Mouse (Mus musculus) hindbrain, embryonic 14.5 days (tissue): ENCODE measurements around the gene Sema7a. TPM values are rescaled to one million over a fixed set of nuclear protein-coding genes. Genes with fewer than 3 reads are reported as not detected.

Experiments used
- ATAC-seq: fragments of 200-750 bp; cut with Nextera tagmentation; 2 replicates; pipeline ENCODE4 v1.8.0; 2017; ENCODE audit warnings: moderate number of reproducible peaks, mild to moderate bottlenecking, moderate TSS enrichment, moderate library complexity; ENCODE audit not compliant: low FRiP score
- DNase-seq: peaks from one replicate; pipeline ENCODE4 v3.0.0-alpha.2; 2015; ENCODE audit warnings: low spot score
- H3K27ac ChIP-seq: fragments of 300-500 bp; sonication (generic); 2 replicates; pipeline ENCODE4 v1.5.1; 2014; ENCODE audit warnings: mild to moderate bottlenecking, moderate library complexity
- H3K27me3 ChIP-seq: fragments of 300-500 bp; sonication (generic); 2 replicates; pipeline ENCODE4 v1.6.1; 2014; ENCODE audit warnings: mild to moderate bottlenecking, low read length, mixed read lengths; ENCODE audit not compliant: control insufficient read depth, insufficient read depth
- H3K36me3 ChIP-seq: fragments of 300-500 bp; sonication (generic); replicated peaks from 2 replicates; pipeline ENCODE4 v1.6.1; 2014; ENCODE audit not compliant: control insufficient read depth, insufficient read depth
- H3K4me1 ChIP-seq: fragments of 300-500 bp; sonication (generic); replicated peaks from 2 replicates; pipeline ENCODE4 v1.6.1; 2014; ENCODE audit warnings: antibody characterized with exemption, low read length, mixed read lengths; ENCODE audit not compliant: control insufficient read depth, insufficient read depth
- H3K4me2 ChIP-seq: fragments of 300-500 bp; sonication (generic); replicated peaks from 2 replicates; pipeline ENCODE4 v1.6.1; 2014; ENCODE audit warnings: mild to moderate bottlenecking, moderate library complexity
- H3K4me3 ChIP-seq: fragments of 300-500 bp; sonication (generic); replicated peaks from 2 replicates; pipeline ENCODE4 v1.5.1; 2014; ENCODE audit warnings: mild to moderate bottlenecking, low read length
- H3K9ac ChIP-seq: fragments of 300-500 bp; sonication (generic); 2 replicates; pipeline ENCODE4 v1.6.1; 2014
- H3K9me3 ChIP-seq: fragments of 300-500 bp; sonication (generic); 2 replicates; pipeline ENCODE4 v1.6.1; 2016; ENCODE audit warnings: low read length; ENCODE audit not compliant: control insufficient read depth
- WGBS: fragments of 180-500 bp; shearing (Covaris S2); extraction: QIAGEN DNeasy Blood & Tissue Kit; methylation state at CpG from one replicate; pipeline ENCODE4 v1.1.7; 2014; 5-methylcytosine and 5-hydroxymethylcytosine counted together
- polyA plus RNA-seq: library from polyadenylated mRNA; unstranded; fragments of >200 nt; fragmentation: Nextera tagmentation; extraction: Ambion mirVana; gene quantifications from 2 replicates; pipeline ENCODE4 v1.2.1, GENCODE M21; 2014

The Sema7a gene
- polyA plus RNA-seq, 1 experiment from 2014 or later: 6.3 TPM

DNA sequence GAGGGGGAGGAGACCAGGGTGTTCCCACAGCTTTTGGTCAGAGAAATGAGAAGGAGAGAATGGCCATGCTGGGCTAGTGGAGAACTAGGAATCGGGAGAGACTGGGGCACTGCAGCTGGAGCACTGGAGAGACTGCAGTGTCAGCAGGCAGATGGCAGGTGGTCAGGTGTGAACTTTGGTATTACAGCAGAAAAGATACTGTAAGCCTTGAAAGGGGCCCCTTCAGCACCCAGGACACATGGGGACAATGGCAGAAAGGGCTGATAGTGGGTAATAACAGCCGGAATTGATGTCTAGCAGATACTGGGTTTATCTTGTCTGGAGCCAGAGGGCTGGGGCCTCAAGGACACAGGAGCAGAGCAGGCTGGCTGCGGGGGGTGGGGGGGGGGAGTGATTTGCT lies 38.9 kb downstream of the Sema7a start:
- Histone ChIP-seq H3K9me3 (no peaks in the 10 kb centered on the region), H3K36me3 (no peaks in the 10 kb centered on the region), H3K4me2 (no peak overlapping the region), H3K27ac (no peak overlapping the region), H3K9ac (no peak overlapping the region), H3K4me1 (no peaks in the 10 kb centered on the region), H3K4me3 (no peak overlapping the region), H3K27me3 (no peaks in the 10 kb centered on the region)
- WGBS: 83% methylated on average over 3 of the region's 3 CpGs
- ATAC-seq (no peak), DNase-seq (no peak)

DNA sequence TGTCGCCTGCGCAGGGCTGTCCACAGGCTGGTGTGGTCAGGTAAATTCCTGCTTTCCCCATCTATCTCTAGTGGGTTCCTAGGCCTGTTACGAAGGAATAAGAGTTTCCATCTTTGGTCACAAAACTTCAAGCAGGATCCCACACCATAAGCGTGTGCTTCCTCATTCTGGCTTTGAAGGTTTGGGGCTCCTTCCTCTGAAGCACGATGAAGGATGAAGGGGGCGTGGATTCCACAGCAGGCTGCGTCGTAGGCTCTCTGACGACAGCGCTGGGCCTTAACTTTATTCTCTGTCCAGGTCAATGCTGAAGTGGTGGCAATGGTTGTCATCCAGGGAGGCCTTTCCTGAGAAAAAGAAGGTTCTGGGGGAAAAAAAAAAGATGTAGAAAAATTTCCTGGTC lies 40.7 kb downstream of the Sema7a start:
- Histone ChIP-seq H3K27me3 (no peaks in the 10 kb centered on the region), H3K9me3 (no peaks in the 10 kb centered on the region), H3K9ac (no peak overlapping the region), H3K4me2 (no peak overlapping the region), H3K4me3 (no peak overlapping the region), H3K36me3 (no peaks in the 10 kb centered on the region), H3K27ac (no peak overlapping the region), H3K4me1 (no peaks in the 10 kb centered on the region)
- no peak for ATAC-seq
- WGBS: 86% methylated on average over 10 of the region's 10 CpGs
- DNase-seq: no peak

GRCm38 (mm10) chr9:57985304-57985703 lies 45.4 kb downstream of the Sema7a start:
- Histone ChIP-seq H3K27ac (no peak overlapping the region), H3K4me1 (no peaks in the 10 kb centered on the region), H3K9ac (no peak overlapping the region), H3K9me3 (no peaks in the 10 kb centered on the region), H3K36me3 (no peaks in the 10 kb centered on the region), H3K4me2 (no peak overlapping the region), H3K27me3 (no peaks in the 10 kb centered on the region), H3K4me3 (no peak overlapping the region)
- DNase-seq (no peak), ATAC-seq (no peak)
- WGBS: 91% methylated on average over 8 of the region's 8 CpGs

DNA sequence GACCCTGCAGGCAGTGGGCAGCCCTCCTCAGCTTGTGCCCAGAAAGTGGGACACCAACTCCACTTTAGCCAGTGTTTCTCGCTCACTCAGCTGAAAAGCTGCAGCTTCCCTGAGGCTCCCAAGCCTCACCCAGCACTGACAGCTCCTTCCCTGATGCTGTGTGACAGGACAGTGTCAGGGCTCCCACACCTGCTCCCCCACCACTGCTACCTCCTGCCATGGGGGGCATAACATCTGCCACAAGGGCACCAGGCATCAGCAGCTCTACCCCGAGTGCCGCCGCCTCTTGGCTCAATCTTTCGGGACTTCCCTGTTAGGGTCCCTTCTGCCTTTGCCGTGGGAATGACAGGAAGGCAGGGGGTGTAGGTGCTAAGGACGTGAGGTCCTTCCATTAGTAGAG lies 46.4 kb downstream of the Sema7a start:
- Histone ChIP-seq H3K27me3 (no peaks in the 10 kb centered on the region), H3K36me3 (no peaks in the 10 kb centered on the region), H3K4me2 (no peak overlapping the region), H3K4me3 (no peak overlapping the region), H3K27ac (no peak overlapping the region), H3K9ac (no peak overlapping the region), H3K4me1 (no peaks in the 10 kb centered on the region), H3K9me3 (no peaks in the 10 kb centered on the region)
- DNase-seq (no peak), ATAC-seq (no peak)
- WGBS: 80% methylated on average over 7 of the region's 7 CpGs

DNA sequence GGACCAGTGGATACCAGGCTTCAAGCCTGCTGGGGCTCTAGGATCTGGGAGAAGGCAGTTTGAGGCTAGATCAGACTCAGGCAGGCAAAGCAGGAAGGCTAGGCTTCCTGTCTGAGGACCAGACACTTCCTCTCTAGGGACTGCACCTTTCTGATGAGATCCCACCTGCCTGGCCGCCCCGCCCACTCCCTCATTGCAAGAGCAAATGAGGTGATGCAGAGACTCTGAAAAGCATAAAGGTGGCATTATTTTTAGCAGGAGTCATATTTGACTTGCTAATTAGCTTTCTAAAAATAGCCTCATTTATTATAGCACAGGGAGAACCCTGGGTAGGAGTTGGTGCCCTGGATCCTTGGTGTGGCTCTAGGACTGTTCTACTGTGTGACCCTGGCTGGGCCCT lies 48.2 kb downstream of the Sema7a start:
- ATAC-seq: no peak

DNA sequence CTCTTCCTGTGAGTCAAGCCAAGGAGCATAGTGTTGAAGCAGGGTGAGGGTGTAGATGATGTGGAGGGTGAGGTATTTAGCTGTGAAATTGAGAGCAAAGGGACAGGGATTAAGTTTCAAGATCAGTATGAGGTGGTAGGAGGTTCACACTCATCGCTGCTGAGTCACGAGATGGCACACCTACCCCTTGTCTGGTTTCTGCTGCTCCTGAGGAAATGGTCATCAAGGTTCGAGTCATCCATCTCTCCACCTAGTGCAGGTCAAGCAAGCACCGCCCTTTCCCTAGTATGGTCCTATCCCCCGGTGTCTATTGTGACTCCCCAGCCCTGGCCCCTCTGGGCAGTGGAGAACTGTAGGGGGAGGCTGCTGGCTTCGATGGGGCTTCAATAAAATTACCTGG lies 49.4 kb downstream of the Sema7a start:
- H3K9me3 ChIP-seq: no peaks in the 10 kb centered on the region
- ATAC-seq: no peak
- H3K4me3 ChIP-seq: no peak overlapping the region
- DNase-seq: no peak
- no peak overlapping the region for H3K27ac ChIP-seq
- H3K4me1 ChIP-seq: 0 out of 2 replicates have a peak, but pooled peaks cover 5% of the 10 kb centered on the region
- H3K27me3 ChIP-seq: no peaks in the 10 kb centered on the region
- 90% methylated on average over 6 of the region's 6 CpGs for WGBS
- no peak overlapping the region for H3K4me2 ChIP-seq
- H3K9ac ChIP-seq: no peak overlapping the region
- H3K36me3 ChIP-seq: no peaks in the 10 kb centered on the region

More for the DNA sequence above, 48.2 kb downstream of the Sema7a start:
- H3K9ac ChIP-seq: no peak overlapping the region
- H3K4me2 ChIP-seq: no peak overlapping the region
- no peak overlapping the region for H3K27ac ChIP-seq
- 75% methylated on average over 2 of the region's 2 CpGs for WGBS
- H3K27me3 ChIP-seq: no peaks in the 10 kb centered on the region
- no peak for DNase-seq
- no peak overlapping the region for H3K4me3 ChIP-seq
- 0 out of 2 replicates have a peak, but pooled peaks cover 2% of the 10 kb centered on the region for H3K4me1 ChIP-seq
- no peaks in the 10 kb centered on the region for H3K36me3 ChIP-seq
- no peaks in the 10 kb centered on the region for H3K9me3 ChIP-seq

DNA sequence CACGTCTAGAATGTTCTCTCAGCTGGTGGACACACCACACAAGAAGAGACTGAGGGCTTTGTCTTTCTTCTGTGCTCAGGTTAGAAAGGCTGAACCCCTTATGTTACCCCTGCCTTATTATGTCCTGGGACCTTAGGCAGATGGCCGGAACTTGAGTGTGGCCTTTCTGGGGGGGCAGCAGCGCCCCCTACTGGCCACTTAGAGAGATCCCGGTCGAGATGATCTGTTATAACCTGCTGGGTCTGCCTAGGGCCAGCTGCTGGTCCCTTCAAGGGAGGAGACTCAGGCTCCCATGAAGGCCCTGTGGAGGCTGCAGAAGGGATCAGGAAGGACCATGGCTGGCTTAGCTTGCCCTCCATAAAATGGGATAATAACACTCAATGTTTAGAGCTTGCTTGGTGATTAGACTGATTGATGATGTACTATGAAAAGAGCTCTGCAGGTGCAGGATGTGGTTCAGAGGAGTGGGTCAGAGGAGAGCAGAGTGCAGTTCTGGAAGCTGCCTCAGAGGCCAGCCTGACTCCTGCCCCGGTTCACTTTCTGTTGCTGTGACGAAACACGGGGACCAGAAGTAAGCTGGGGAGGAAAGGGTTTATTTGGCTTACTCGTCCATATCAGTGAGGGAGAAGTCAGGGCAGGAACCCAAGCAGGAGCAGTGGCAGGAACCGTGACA lies 50.7 kb downstream of the Sema7a start:
- no peaks in the 10 kb centered on the region for H3K9me3 ChIP-seq
- 42% methylated on average over 10 of the region's 10 CpGs for WGBS
- no peak overlapping the region for H3K4me3 ChIP-seq
- H3K27ac ChIP-seq: no peak overlapping the region
- ATAC-seq (no peak), DNase-seq (no peak)
- H3K4me2 ChIP-seq: no peak overlapping the region
- H3K27me3 ChIP-seq: no peaks in the 10 kb centered on the region
- H3K36me3 ChIP-seq: no peaks in the 10 kb centered on the region
- 0 out of 2 replicates have a peak, but pooled peaks cover 5% of the 10 kb centered on the region for H3K4me1 ChIP-seq
- H3K9ac ChIP-seq: no peak overlapping the region

- DNase-seq (no peak), ATAC-seq (no peak)
- Histone ChIP-seq H3K27me3 (peaks cover 7% of the 10 kb centered on the region; the same call in 1 of the 2 replicates), H3K9ac (no peak overlapping the region), H3K4me1 (0 out of 2 replicates have a peak, but pooled peaks cover 5% of the 10 kb centered on the region), H3K4me2 (no peak overlapping the region), H3K9me3 (no peaks in the 10 kb centered on the region), H3K27ac (no peak overlapping the region), H3K4me3 (no peak overlapping the region), H3K36me3 (no peaks in the 10 kb centered on the region)
- 90% methylated on average over 3 of the region's 3 CpGs for WGBS
These were observed 52.1 kb downstream of the Sema7a start for GRCm38 (mm10) chr9:57992060-57992459.

DNA sequence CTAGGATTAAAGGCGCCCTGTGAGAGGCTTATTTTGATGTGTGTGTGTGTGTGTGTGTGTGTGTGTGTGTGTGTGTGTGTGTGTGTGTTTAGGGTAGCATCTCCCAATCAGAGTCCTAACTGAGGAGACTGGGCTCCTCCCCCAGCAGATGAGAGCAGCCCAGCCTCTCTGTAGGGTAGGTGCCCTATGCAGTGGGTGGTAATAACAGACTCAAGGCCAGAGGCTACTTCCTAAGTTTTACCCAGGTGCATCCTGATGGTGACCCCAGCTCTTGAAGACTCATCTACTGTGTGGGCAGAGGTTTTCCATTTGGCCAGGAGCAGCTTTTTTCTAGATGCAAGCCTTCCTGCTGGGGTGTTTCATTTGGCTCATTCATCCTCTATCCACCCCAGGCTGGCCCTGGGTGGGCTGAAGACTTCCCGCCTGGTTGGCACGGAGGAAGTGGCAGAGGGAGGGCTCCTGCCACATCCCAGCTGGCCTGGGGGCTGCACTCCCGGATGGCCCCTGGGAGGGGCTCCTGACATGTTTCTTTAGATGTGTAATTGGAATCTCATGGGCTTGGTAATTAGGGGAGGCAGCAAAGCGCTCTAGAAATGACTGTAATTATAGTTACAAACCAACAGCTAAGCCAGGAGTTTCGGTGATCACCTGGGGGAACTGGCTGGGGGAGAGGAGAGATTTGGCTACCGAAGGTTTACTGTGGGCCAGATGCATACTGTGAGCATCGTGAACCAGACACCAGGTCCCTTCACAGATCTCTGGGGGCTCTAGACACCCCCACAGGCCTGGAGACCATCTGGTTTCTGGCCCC lies 53.1 kb downstream of the Sema7a start:
- Histone ChIP-seq H3K9me3 (no peaks in the 10 kb centered on the region), H3K4me3 (no peak overlapping the region), H3K4me1 (peaks cover 11% of the 10 kb centered on the region), H3K36me3 (no peaks in the 10 kb centered on the region), H3K27ac (no peak overlapping the region), H3K27me3 (peaks cover 7% of the 10 kb centered on the region; the same call in 1 of the 2 replicates), H3K9ac (no peak overlapping the region), H3K4me2 (no peak overlapping the region)
- 48% methylated on average over 8 of the region's 8 CpGs for WGBS
- no peak for DNase-seq
- no peak; the same call in 1 of the 2 replicates for ATAC-seq
